Mouse (Mus musculus) forebrain, embryonic 11.5 days (tissue): ENCODE measurements around the gene Ccdc97. TPM values are rescaled to one million over a fixed set of nuclear protein-coding genes. Genes with fewer than 3 reads are reported as not detected.
A peak's percentile ranks its signal among the peaks of the same experiment; 100 is the strongest.

ENCODE experiments used
- ATAC-seq: fragments of 200-750 bp; cut with Nextera tagmentation; replicated peaks from 2 replicates; pipeline ENCODE4 v1.8.0; 2017; ENCODE audit warnings: moderate TSS enrichment; ENCODE audit not compliant: low FRiP score
- DNase-seq: peaks from one replicate; pipeline ENCODE4 v3.0.0-alpha.2; 2017; ENCODE audit warnings: low spot score
- H3K27ac ChIP-seq: fragments of 300-500 bp; sonication (generic); 2 replicates; pipeline ENCODE4 v1.5.1; 2014; ENCODE audit warnings: low read depth, low read length
- H3K27me3 ChIP-seq: fragments of 300-500 bp; sonication (generic); 2 replicates; pipeline ENCODE4 v1.6.1; 2014; ENCODE audit warnings: mild to moderate bottlenecking, low read length, mixed read lengths; ENCODE audit not compliant: control insufficient read depth, insufficient read depth
- H3K36me3 ChIP-seq: fragments of 300-500 bp; sonication (generic); 2 replicates; pipeline ENCODE4 v1.6.1; 2014; ENCODE audit warnings: mild to moderate bottlenecking, low read length, moderate library complexity, mixed read lengths; ENCODE audit not compliant: control insufficient read depth, insufficient read depth
- H3K4me1 ChIP-seq: fragments of 300-500 bp; sonication (generic); replicated peaks from 2 replicates; pipeline ENCODE4 v1.6.1; 2014; ENCODE audit warnings: low read length, mixed read lengths; ENCODE audit not compliant: control insufficient read depth, insufficient read depth
- H3K4me2 ChIP-seq: fragments of 300-500 bp; sonication (generic); 2 replicates; pipeline ENCODE4 v1.6.1; 2014; ENCODE audit warnings: low read depth, mild to moderate bottlenecking, low read length, moderate library complexity, mixed read lengths; ENCODE audit not compliant: severe bottlenecking
- H3K4me3 ChIP-seq: fragments of 300-500 bp; sonication (generic); 2 replicates; pipeline ENCODE4 v1.5.1; 2014; ENCODE audit warnings: low read depth, low read length
- H3K9ac ChIP-seq: fragments of 300-500 bp; sonication (generic); 2 replicates; pipeline ENCODE4 v1.6.1; 2014; ENCODE audit warnings: low read length
- H3K9me3 ChIP-seq: fragments of 300-500 bp; sonication (generic); 2 replicates; pipeline ENCODE4 v1.6.1; 2016; ENCODE audit warnings: low read length, mixed read lengths; ENCODE audit not compliant: control insufficient read depth
- WGBS: fragments of 180-500 bp; shearing (Covaris S2); extraction: QIAGEN DNeasy Blood & Tissue Kit; methylation state at CpG from one replicate; pipeline ENCODE4 v1.1.7; 2014; 5-methylcytosine and 5-hydroxymethylcytosine counted together
- polyA plus RNA-seq: library from polyadenylated mRNA; unstranded; fragments of >200 nt; fragmentation: Nextera tagmentation; extraction: Ambion mirVana; gene quantifications from 2 replicates; pipeline ENCODE4 v1.2.1, GENCODE M21; 2014

Ccdc97 gene
- 37.8 and 41.2 TPM in 2 replicates for polyA plus RNA-seq

DNA sequence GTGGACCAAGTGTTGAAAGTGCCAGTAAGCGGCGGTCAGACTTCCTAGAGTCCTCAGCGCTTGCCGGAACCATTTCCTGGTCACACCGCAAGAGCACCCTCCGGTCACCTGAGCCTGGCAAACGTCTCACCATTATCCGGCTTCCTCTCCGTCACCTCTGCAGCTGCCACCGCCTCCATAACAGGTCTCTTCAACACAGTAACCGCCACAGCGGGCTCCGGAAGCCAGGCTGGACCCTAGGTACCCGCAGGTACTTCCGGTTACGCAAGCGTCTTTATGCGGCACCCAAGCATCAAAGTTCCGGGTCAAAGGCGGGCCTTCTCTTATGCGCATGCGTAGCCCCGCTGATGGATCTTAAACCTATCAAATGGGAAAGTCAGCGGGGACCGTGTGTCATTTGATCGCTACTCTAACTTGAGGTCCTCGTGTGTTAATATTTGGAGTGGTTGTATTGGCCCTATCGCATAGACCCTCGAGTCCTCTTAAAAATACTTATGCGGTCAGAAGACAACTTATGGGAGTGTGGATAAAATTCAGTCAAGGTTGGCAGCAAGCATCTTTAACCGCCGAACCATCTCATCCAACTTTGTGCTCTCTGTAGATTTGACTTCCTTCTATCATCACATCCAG lies at the start of gene Ccdc97:
Ccdc97 (minus strand) TSS at position 301 of the 630 bp plus-strand sequence.
- WGBS, result 5% methylated on average over 32 of the region's 32 CpGs
- Histone ChIP-seq H3K9me3 (no peaks in the 10 kb centered on the region), H3K4me3 (peak within 1 kb of the TSS; percentile 63), H3K9ac (peak within 1 kb of the TSS; percentile 71), H3K4me1 (peaks cover 2% of the 10 kb centered on the region; the same call in 1 of the 2 replicates), H3K27me3 (no peaks in the 10 kb centered on the region), H3K4me2 (peak within 1 kb of the TSS; percentile 84), H3K27ac (peak within 1 kb of the TSS; percentile 3; the same call in 1 of the 2 replicates), H3K36me3 (peaks cover 26% of the 10 kb centered on the region)
- DNase-seq, result peak; percentile 91
- ATAC-seq, result peak; percentile 83

GRCm38 (mm10) chr7:25768229-25768628 lies 49.3 kb upstream of the Ccdc97 start:
- Histone ChIP-seq H3K4me2 (no peak overlapping the region), H3K27ac (no peak overlapping the region), H3K4me1 (no peaks in the 10 kb centered on the region), H3K27me3 (no peaks in the 10 kb centered on the region), H3K4me3 (no peak overlapping the region), H3K36me3 (no peaks in the 10 kb centered on the region; the same call in 1 of the 2 replicates), H3K9ac (no peak overlapping the region), H3K9me3 (no peaks in the 10 kb centered on the region)
- DNase-seq (no peak), ATAC-seq (no peak)
- 90% methylated on average over 5 of the region's 5 CpGs for WGBS

GRCm38 (mm10) chr7:25766108-25766507 lies 47.2 kb upstream of the Ccdc97 start:
- Histone ChIP-seq H3K4me3 (no peak overlapping the region), H3K27me3 (no peaks in the 10 kb centered on the region), H3K9ac (no peak overlapping the region), H3K4me2 (no peak overlapping the region), H3K9me3 (no peaks in the 10 kb centered on the region), H3K27ac (no peak overlapping the region), H3K4me1 (no peaks in the 10 kb centered on the region), H3K36me3 (no peaks in the 10 kb centered on the region; the same call in 1 of the 2 replicates)
- ATAC-seq (no peak), DNase-seq (no peak)
- 93% methylated on average over 6 of the region's 6 CpGs for WGBS

DNA sequence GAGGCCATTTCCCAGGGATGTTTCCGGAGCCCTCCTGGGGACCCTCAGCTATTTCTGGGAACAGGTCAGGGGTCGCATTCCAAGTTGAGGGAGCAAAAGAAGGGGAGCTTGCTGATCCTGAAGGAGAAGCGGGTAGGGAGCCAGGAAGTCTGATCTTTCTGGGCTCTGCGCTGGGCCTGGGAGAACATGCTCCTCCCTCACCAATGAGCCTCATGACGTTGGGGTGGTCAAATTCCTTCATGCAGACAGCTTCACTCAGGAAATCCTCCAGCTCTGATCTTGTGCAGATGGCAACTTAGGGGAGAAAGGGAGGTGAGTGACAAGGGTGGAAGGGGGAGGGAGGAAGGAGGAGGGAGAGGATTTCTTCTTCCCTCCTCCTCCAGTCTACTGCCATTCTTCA lies 45.3 kb upstream of the Ccdc97 start:
- DNase-seq, result no peak

GRCm38 (mm10) chr7:25763678-25764077 lies 44.8 kb upstream of the Ccdc97 start:
- ATAC-seq, result no peak
- Histone ChIP-seq H3K4me1 (no peaks in the 10 kb centered on the region), H3K36me3 (no peaks in the 10 kb centered on the region; the same call in 1 of the 2 replicates), H3K9ac (no peak overlapping the region), H3K4me2 (no peak overlapping the region), H3K9me3 (no peaks in the 10 kb centered on the region), H3K27me3 (no peaks in the 10 kb centered on the region), H3K27ac (no peak overlapping the region), H3K4me3 (no peak overlapping the region)
- DNase-seq, result no peak
- 77% methylated on average over 11 of the region's 11 CpGs for WGBS

More for the DNA sequence above, 45.3 kb upstream of the Ccdc97 start:
- no peak for ATAC-seq
- H3K27ac ChIP-seq, result no peak overlapping the region
- no peaks in the 10 kb centered on the region; the same call in 1 of the 2 replicates for H3K36me3 ChIP-seq
- no peak overlapping the region for H3K4me2 ChIP-seq
- WGBS, result 72% methylated on average over 5 of the region's 5 CpGs
- no peaks in the 10 kb centered on the region for H3K27me3 ChIP-seq
- no peaks in the 10 kb centered on the region for H3K9me3 ChIP-seq
- no peak overlapping the region for H3K4me3 ChIP-seq
- H3K4me1 ChIP-seq, result no peaks in the 10 kb centered on the region
- no peak overlapping the region for H3K9ac ChIP-seq

- Histone ChIP-seq H3K4me2 (no peak overlapping the region), H3K27me3 (no peaks in the 10 kb centered on the region), H3K27ac (no peak overlapping the region), H3K36me3 (peaks cover 2% of the 10 kb centered on the region; the same call in 1 of the 2 replicates), H3K9me3 (no peaks in the 10 kb centered on the region), H3K9ac (no peak overlapping the region), H3K4me1 (no peaks in the 10 kb centered on the region), H3K4me3 (no peak overlapping the region)
- ATAC-seq (no peak), DNase-seq (no peak)
- WGBS, result 96% methylated on average over 10 of the region's 10 CpGs
Measured at GRCm38 (mm10) chr7:25761354-25761753, 42.5 kb upstream of the Ccdc97 start.

DNA sequence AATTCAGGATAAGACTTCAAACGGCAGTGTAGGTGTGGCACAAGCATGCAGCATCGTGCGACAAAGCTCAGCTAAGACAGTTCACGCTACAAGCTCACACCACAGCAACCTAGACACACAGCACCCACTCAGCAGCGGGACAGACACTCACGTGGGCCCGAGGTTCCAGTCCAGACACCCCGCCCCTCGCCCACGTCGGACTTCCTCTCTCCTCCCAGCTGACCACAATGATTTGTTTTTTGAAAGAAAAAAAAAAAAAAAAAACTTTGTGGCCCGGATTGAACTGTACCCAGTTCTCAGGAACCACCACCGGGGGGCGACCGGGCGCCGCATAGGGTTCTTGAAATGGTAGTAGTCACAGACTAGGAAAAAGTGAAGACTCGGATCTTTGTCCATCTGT lies 37.1 kb upstream of the Ccdc97 start:
- peak overlapping the region; percentile 51 for H3K9ac ChIP-seq
- H3K9me3 ChIP-seq, result no peaks in the 10 kb centered on the region
- peaks cover 2% of the 10 kb centered on the region; the same call in 1 of the 2 replicates for H3K36me3 ChIP-seq
- H3K4me3 ChIP-seq, result peak overlapping the region; percentile 98
- peaks cover 7% of the 10 kb centered on the region for H3K4me1 ChIP-seq
- ATAC-seq (peak; percentile 60), DNase-seq (peak; percentile 93)
- peak overlapping the region; percentile 63 for H3K4me2 ChIP-seq
- H3K27me3 ChIP-seq, result no peaks in the 10 kb centered on the region
- 1% methylated on average over 18 of the region's 18 CpGs for WGBS
- H3K27ac ChIP-seq, result peak overlapping the region; percentile 97

- peak overlapping the region; percentile 98 for H3K4me3 ChIP-seq
- H3K36me3 ChIP-seq, result peaks cover 5% of the 10 kb centered on the region; the same call in 1 of the 2 replicates
- no peaks in the 10 kb centered on the region for H3K27me3 ChIP-seq
- H3K4me1 ChIP-seq, result peaks cover 7% of the 10 kb centered on the region
- peak overlapping the region; percentile 63 for H3K4me2 ChIP-seq
- WGBS, result 0% methylated on average over 15 of the region's 15 CpGs
- DNase-seq, result peak; percentile 82
- H3K9me3 ChIP-seq, result no peaks in the 10 kb centered on the region
- ATAC-seq, result peak; percentile 52
- peak overlapping the region; percentile 97 for H3K27ac ChIP-seq
- peak overlapping the region; percentile 51 for H3K9ac ChIP-seq
Measured at GRCm38 (mm10) chr7:25755468-25755833, 36.6 kb upstream of the Ccdc97 start.
